Mouse (Mus musculus) liver, adult 2 months (tissue): ENCODE measurements around the gene Sde2. TPM values are rescaled to one million over a fixed set of nuclear protein-coding genes. Genes with fewer than 3 reads are reported as not detected.

Experiments used
- DNase-seq: peaks from one replicate; pipeline ENCODE4 v3.0.0-alpha.2; 2011; ENCODE audit warnings: low read depth, low spot score; ENCODE audit errors: extremely low read depth
- H3K27ac ChIP-seq: fragments of 200-500 bp; replicated peaks from 2 replicates; pipeline ENCODE4 v1.5.1; 2012; ENCODE audit warnings: low read depth, mild to moderate bottlenecking, control low read depth, inconsistent platforms, low read length; ENCODE audit not compliant: insufficient read depth
- H3K27me3 ChIP-seq: fragments of 200-500 bp; 2 replicates; pipeline ENCODE4 v1.6.1; 2012; ENCODE audit warnings: mild to moderate bottlenecking, moderate library complexity, low read length, inconsistent platforms; ENCODE audit not compliant: control insufficient read depth, insufficient read depth
- H3K36me3 ChIP-seq: fragments of 200-500 bp; 2 replicates; pipeline ENCODE4 v1.6.1; 2012; ENCODE audit warnings: low read length, inconsistent platforms; ENCODE audit not compliant: control insufficient read depth, insufficient read depth
- H3K4me1 ChIP-seq: fragments of 200-500 bp; 2 replicates; pipeline ENCODE4 v1.6.1; 2011; ENCODE audit warnings: low read length; ENCODE audit not compliant: control insufficient read depth, insufficient read depth
- H3K4me3 ChIP-seq: fragments of 200-500 bp; 2 replicates; pipeline ENCODE4 v1.5.1; 2011; ENCODE audit warnings: low read depth, mild to moderate bottlenecking, control low read depth, low read length, moderate library complexity; ENCODE audit not compliant: insufficient read depth
- H3K79me2 ChIP-seq: fragments of 200-500 bp; 2 replicates; pipeline ENCODE4 v1.6.1; 2012; ENCODE audit warnings: inconsistent platforms, mild to moderate bottlenecking, low read length, moderate library complexity; ENCODE audit not compliant: control insufficient read depth, insufficient read depth
- H3K9ac ChIP-seq: fragments of 200-500 bp; 2 replicates; pipeline ENCODE4 v1.6.1; 2012; ENCODE audit warnings: low read depth, mild to moderate bottlenecking, control low read depth, inconsistent platforms, low read length
- CTCF ChIP-seq: fragments of 200-500 bp; IDR thresholded peaks from 2 replicates; pipeline ENCODE4 v1.5.1; 2011; ENCODE audit warnings: low read depth, low read length, control low read depth
- POLR2A ChIP-seq: fragments of 200-500 bp; IDR thresholded peaks from 2 replicates; pipeline ENCODE4 v1.6.1; 2011; ENCODE audit warnings: low read length, control low read depth; ENCODE audit not compliant: insufficient read depth; ENCODE audit errors: extremely low read depth
- WGBS: fragments of 180-500 bp; shearing (Covaris S2); methylation state at CpG from one replicate; pipeline ENCODE4 v1.1.7; 2018; 5-methylcytosine and 5-hydroxymethylcytosine counted together
- polyA plus RNA-seq: library from polyadenylated mRNA; depleted of rRNA; stranded (reverse); fragments of >200 nt; gene quantifications from 2 replicates; pipeline ENCODE4 v1.2.3, GENCODE M21; 2012; rRNA removed
- total RNA-seq: library from RNA; depleted of rRNA; stranded (reverse); fragments of >200 nt; gene quantifications from 2 replicates; pipeline ENCODE4 v1.2.3, GENCODE M21; 2014; rRNA removed

The Sde2 gene
- total RNA-seq (5.8 and 6.4 TPM in 2 replicates), polyA plus RNA-seq (3.8 and 5.0 TPM in 2 replicates)

- Histone ChIP-seq H3K4me1 (peaks cover 13% of the 10 kb centered on the region), H3K27ac (peak within 1 kb of the TSS; percentile 84), H3K79me2 (peaks cover 7% of the 10 kb centered on the region; the same call in 1 of the 2 replicates), H3K9ac (peak within 1 kb of the TSS; percentile 86), H3K36me3 (no peaks in the 10 kb centered on the region), H3K27me3 (no peaks in the 10 kb centered on the region), H3K4me3 (peak within 1 kb of the TSS; percentile 65)
- TF ChIP-seq POLR2A (peak; percentile 99), CTCF (no peak)
- WGBS: 1% methylated on average over 77 of the region's 77 CpGs
- peak; percentile 93 for DNase-seq
Observed at GRCm38 (mm10) chr1:180850316-180851270, at the start of gene Sde2. Gene Sde2, plus strand, starts transcription at chr1:180851127.

- Histone ChIP-seq H3K27ac (no peak overlapping the region), H3K36me3 (peaks cover 38% of the 10 kb centered on the region)
- 69% methylated on average over 3 of the region's 3 CpGs for WGBS
Observed at GRCm38 (mm10) chr1:180801466-180801994, 49.4 kb upstream of the Sde2 start.

DNA sequence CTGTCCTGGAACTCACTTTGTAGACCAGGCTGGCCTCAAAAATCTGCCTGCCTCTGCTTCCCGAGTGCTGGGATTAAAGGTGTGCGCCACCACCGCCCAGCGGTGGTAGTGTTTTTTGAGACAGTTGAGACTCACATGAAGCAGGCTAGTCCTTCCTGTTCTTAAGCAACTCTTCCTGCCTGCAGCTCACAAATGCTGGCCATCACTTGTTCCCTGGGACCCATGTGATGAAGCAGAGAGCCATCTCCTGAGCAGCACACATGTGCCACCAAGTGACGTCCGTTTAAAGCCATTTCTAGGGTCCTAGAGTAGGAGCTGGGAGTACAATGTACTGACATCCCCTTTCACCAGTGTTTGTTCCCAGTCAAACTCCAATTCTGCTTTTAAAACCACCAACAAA lies 47.0 kb upstream of the Sde2 start:
- no peaks in the 10 kb centered on the region for H3K79me2 ChIP-seq
- H3K27me3 ChIP-seq: no peaks in the 10 kb centered on the region
- no peak overlapping the region for H3K9ac ChIP-seq
- H3K4me1 ChIP-seq: no peaks in the 10 kb centered on the region; the same call in 1 of the 2 replicates
- no peak for DNase-seq
- peaks cover 56% of the 10 kb centered on the region for H3K36me3 ChIP-seq
- TF ChIP-seq CTCF (no peak), POLR2A (no peak)
- H3K27ac ChIP-seq: no peak overlapping the region
- H3K4me3 ChIP-seq: no peak overlapping the region
- whole genome bisulfite sequencing: 91% methylated on average over 6 of the region's 6 CpGs

More at GRCm38 (mm10) chr1:180801466-180801994, 49.4 kb upstream of the Sde2 start:
- Histone ChIP-seq H3K4me3 (no peak overlapping the region), H3K27me3 (no peaks in the 10 kb centered on the region), H3K79me2 (no peaks in the 10 kb centered on the region), H3K4me1 (no peaks in the 10 kb centered on the region), H3K9ac (no peak overlapping the region)
- DNase-seq: no peak
- no peak for TF ChIP-seq CTCF
- TF ChIP-seq POLR2A: no peak

DNA sequence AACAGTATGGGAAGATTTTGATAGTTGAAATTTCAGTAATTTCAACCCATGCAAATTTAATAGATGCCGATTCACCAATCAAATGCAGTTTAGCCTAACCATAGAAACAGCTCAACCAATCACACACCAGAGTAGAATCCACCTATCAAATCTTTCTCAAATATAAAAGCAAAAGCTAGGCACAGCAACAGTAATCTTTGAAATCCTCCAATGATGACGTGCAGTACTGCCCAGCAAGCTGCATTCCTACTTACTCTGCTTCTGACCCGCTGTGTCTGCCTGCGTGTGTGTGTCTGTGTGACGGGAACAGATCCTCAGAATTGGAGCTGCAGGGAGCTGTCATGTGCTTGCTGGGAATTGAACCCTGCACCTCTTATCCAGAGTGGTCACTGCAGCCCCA lies 42.1 kb upstream of the Sde2 start:
- H3K27ac ChIP-seq: no peak overlapping the region
- no peak overlapping the region for H3K9ac ChIP-seq
- H3K4me1 ChIP-seq: no peaks in the 10 kb centered on the region; the same call in 1 of the 2 replicates
- no peak for TF ChIP-seq POLR2A
- TF ChIP-seq CTCF: no peak
- H3K4me3 ChIP-seq: no peak overlapping the region
- no peaks in the 10 kb centered on the region for H3K27me3 ChIP-seq
- DNase-seq: peak; percentile 7
- peaks cover 60% of the 10 kb centered on the region for H3K36me3 ChIP-seq
- WGBS: 80% methylated on average over 5 of the region's 5 CpGs
- H3K79me2 ChIP-seq: peaks cover 3% of the 10 kb centered on the region; the same call in 1 of the 2 replicates

- H3K4me1 ChIP-seq: no peaks in the 10 kb centered on the region; the same call in 1 of the 2 replicates
- peaks cover 41% of the 10 kb centered on the region for H3K36me3 ChIP-seq
- H3K27me3 ChIP-seq: no peaks in the 10 kb centered on the region
- WGBS: 78% methylated on average over 7 of the region's 7 CpGs
- DNase-seq: peak; percentile 22
- no peak overlapping the region for H3K4me3 ChIP-seq
- H3K9ac ChIP-seq: no peak overlapping the region
- peaks cover 3% of the 10 kb centered on the region; the same call in 1 of the 2 replicates for H3K79me2 ChIP-seq
- TF ChIP-seq POLR2A (no peak), CTCF (no peak)
- H3K27ac ChIP-seq: no peak overlapping the region
Observed at GRCm38 (mm10) chr1:180810976-180811375, 40.0 kb upstream of the Sde2 start.
